Mouse (Mus musculus): Measurements from ENCODE around the gene Col1a1. TPM values are rescaled to one million over a fixed set of nuclear protein-coding genes. Genes with fewer than 3 reads are reported as not detected.
A peak's percentile ranks its signal among the peaks of the same experiment; 100 is the strongest.
"Not testable (repeated sequence)": the region's sequence is repeated elsewhere in the genome, so short reads cannot be mapped to it uniquely, and the experiment has no call there.

The Col1a1 gene
- polyA plus RNA-seq, 1 experiment from 2014 or later, result 111 TPM

GRCm38 (mm10) chr11:94958065-94958858 lies 22.2 kb downstream of the Col1a1 start:
- no peak overlapping the region for H3K9ac ChIP-seq (ENCODE audit: low read length)
- no peaks in the 10 kb centered on the region for H3K27me3 ChIP-seq (ENCODE audit: control insufficient read depth, insufficient read depth, low read length)
- ATAC-seq (ENCODE audit: insufficient read depth, low FRiP score, low TSS enrichment) (no peak), DNase-seq (ENCODE audit: low spot score) (peak; percentile 43)
- no peaks in the 10 kb centered on the region for H3K36me3 ChIP-seq (ENCODE audit: control insufficient read depth, insufficient read depth, low read length)
- H3K27ac ChIP-seq (ENCODE audit: low read depth, low read length), result no peak overlapping the region
- no peak overlapping the region for H3K4me2 ChIP-seq (ENCODE audit: low read depth)
- no peaks in the 10 kb centered on the region for H3K9me3 ChIP-seq (ENCODE audit: control insufficient read depth, low read length)
- 18% methylated on average over 8 of the region's 8 CpGs for WGBS
- H3K4me1 ChIP-seq (ENCODE audit: control insufficient read depth, insufficient read depth, low read length), result no peaks in the 10 kb centered on the region
- no peak overlapping the region for H3K4me3 ChIP-seq (ENCODE audit: low read depth, low read length)

GRCm38 (mm10) chr11:94962534-94963101 lies 26.6 kb downstream of the Col1a1 start:
- no peak overlapping the region for H3K4me3 ChIP-seq (ENCODE audit: low read depth, low read length)
- no peaks in the 10 kb centered on the region for H3K4me1 ChIP-seq (ENCODE audit: control insufficient read depth, insufficient read depth, low read length)
- no peak overlapping the region for H3K27ac ChIP-seq (ENCODE audit: low read depth, low read length)
- no peak overlapping the region for H3K9ac ChIP-seq (ENCODE audit: low read length)
- no peak for DNase-seq (ENCODE audit: low spot score)
- H3K36me3 ChIP-seq (ENCODE audit: control insufficient read depth, insufficient read depth, low read length), result no peaks in the 10 kb centered on the region
- WGBS, result 73% methylated on average over 5 of the region's 5 CpGs
- H3K4me2 ChIP-seq (ENCODE audit: low read depth), result no peak overlapping the region
- H3K9me3 ChIP-seq (ENCODE audit: control insufficient read depth, low read length), result no peaks in the 10 kb centered on the region
- no peaks in the 10 kb centered on the region for H3K27me3 ChIP-seq (ENCODE audit: control insufficient read depth, insufficient read depth, low read length)
- no peak for ATAC-seq (ENCODE audit: insufficient read depth, low FRiP score, low TSS enrichment)

GRCm38 (mm10) chr11:94967419-94967818 lies 31.4 kb downstream of the Col1a1 start, which contains the start of gene Hils1:
TSS of gene Hils1 (plus strand) at chr11:94967593.
- DNase-seq (ENCODE audit: low spot score), result no peak
- no peak for ATAC-seq (ENCODE audit: insufficient read depth, low FRiP score, low TSS enrichment)
- Histone ChIP-seq H3K4me2 (ENCODE audit: low read depth) (no peak within 1 kb of the TSS), H3K9ac (ENCODE audit: low read length) (no peak within 1 kb of the TSS), H3K4me3 (ENCODE audit: low read depth, low read length) (no peak within 1 kb of the TSS), H3K4me1 (ENCODE audit: control insufficient read depth, insufficient read depth, low read length) (no peaks in the 10 kb centered on the region), H3K36me3 (ENCODE audit: control insufficient read depth, insufficient read depth, low read length) (no peaks in the 10 kb centered on the region), H3K9me3 (ENCODE audit: control insufficient read depth, low read length) (no peaks in the 10 kb centered on the region), H3K27ac (ENCODE audit: low read depth, low read length) (no peak within 1 kb of the TSS), H3K27me3 (ENCODE audit: control insufficient read depth, insufficient read depth, low read length) (no peaks in the 10 kb centered on the region)
- WGBS, result 49% methylated on average over 4 of the region's 4 CpGs

GRCm38 (mm10) chr11:94968187-94968586 lies 32.2 kb downstream of the Col1a1 start:
- H3K4me2 ChIP-seq (ENCODE audit: low read depth), result no peak overlapping the region
- H3K4me1 ChIP-seq (ENCODE audit: control insufficient read depth, insufficient read depth, low read length), result no peaks in the 10 kb centered on the region
- no peak overlapping the region for H3K4me3 ChIP-seq (ENCODE audit: low read depth, low read length)
- H3K9ac ChIP-seq (ENCODE audit: low read length), result no peak overlapping the region
- H3K36me3 ChIP-seq (ENCODE audit: control insufficient read depth, insufficient read depth, low read length), result no peaks in the 10 kb centered on the region
- 85% methylated on average over 7 of the region's 7 CpGs for WGBS
- H3K27ac ChIP-seq (ENCODE audit: low read depth, low read length), result no peak overlapping the region
- no peak for ATAC-seq (ENCODE audit: insufficient read depth, low FRiP score, low TSS enrichment)
- H3K9me3 ChIP-seq (ENCODE audit: control insufficient read depth, low read length), result no peaks in the 10 kb centered on the region
- no peak for DNase-seq (ENCODE audit: low spot score)
- no peaks in the 10 kb centered on the region for H3K27me3 ChIP-seq (ENCODE audit: control insufficient read depth, insufficient read depth, low read length)

- 92% methylated on average over 4 of the region's 4 CpGs for WGBS
- H3K9me3 ChIP-seq (ENCODE audit: control insufficient read depth, low read length); DNase-seq (ENCODE audit: low spot score); H3K27ac ChIP-seq (ENCODE audit: low read depth, low read length); H3K36me3 ChIP-seq (ENCODE audit: control insufficient read depth, insufficient read depth, low read length); ATAC-seq (ENCODE audit: insufficient read depth, low FRiP score, low TSS enrichment); H3K4me2 ChIP-seq (ENCODE audit: low read depth); H3K4me1 ChIP-seq (ENCODE audit: control insufficient read depth, insufficient read depth, low read length); H3K27me3 ChIP-seq (ENCODE audit: control insufficient read depth, insufficient read depth, low read length); H3K4me3 ChIP-seq (ENCODE audit: low read depth, low read length); H3K9ac ChIP-seq (ENCODE audit: low read length): not testable (repeated sequence)
These were observed 33.7 kb downstream of the Col1a1 start for GRCm38 (mm10) chr11:94969709-94970108.

GRCm38 (mm10) chr11:94970210-94970943 lies 34.4 kb downstream of the Col1a1 start:
- DNase-seq (ENCODE audit: low spot score) (peak; percentile 65), ATAC-seq (ENCODE audit: insufficient read depth, low FRiP score, low TSS enrichment) (no peak)
- Histone ChIP-seq H3K27ac (ENCODE audit: low read depth, low read length) (no peak overlapping the region), H3K9ac (ENCODE audit: low read length) (no peak overlapping the region), H3K4me1 (ENCODE audit: control insufficient read depth, insufficient read depth, low read length) (no peaks in the 10 kb centered on the region), H3K9me3 (ENCODE audit: control insufficient read depth, low read length) (no peaks in the 10 kb centered on the region), H3K27me3 (ENCODE audit: control insufficient read depth, insufficient read depth, low read length) (no peaks in the 10 kb centered on the region), H3K4me2 (ENCODE audit: low read depth) (no peak overlapping the region), H3K4me3 (ENCODE audit: low read depth, low read length) (no peak overlapping the region), H3K36me3 (ENCODE audit: control insufficient read depth, insufficient read depth, low read length) (no peaks in the 10 kb centered on the region)
- WGBS, result 66% methylated on average over 15 of the region's 15 CpGs

GRCm38 (mm10) chr11:94971895-94972615 lies 36.0 kb downstream of the Col1a1 start:
- WGBS, result 65% methylated on average over 16 of the region's 16 CpGs

GRCm38 (mm10) chr11:94972887-94973286 lies 36.9 kb downstream of the Col1a1 start:
- ATAC-seq (ENCODE audit: insufficient read depth, low FRiP score, low TSS enrichment), result no peak
- DNase-seq (ENCODE audit: low spot score), result no peak
- no peaks in the 10 kb centered on the region for H3K36me3 ChIP-seq (ENCODE audit: control insufficient read depth, insufficient read depth, low read length)
- 64% methylated on average over 5 of the region's 5 CpGs for WGBS
- H3K9me3 ChIP-seq (ENCODE audit: control insufficient read depth, low read length), result no peaks in the 10 kb centered on the region
- H3K27me3 ChIP-seq (ENCODE audit: control insufficient read depth, insufficient read depth, low read length), result no peaks in the 10 kb centered on the region
- no peak overlapping the region for H3K4me2 ChIP-seq (ENCODE audit: low read depth)
- H3K4me3 ChIP-seq (ENCODE audit: low read depth, low read length), result no peak overlapping the region
- no peaks in the 10 kb centered on the region for H3K4me1 ChIP-seq (ENCODE audit: control insufficient read depth, insufficient read depth, low read length)
- no peak overlapping the region for H3K9ac ChIP-seq (ENCODE audit: low read length)
- no peak overlapping the region for H3K27ac ChIP-seq (ENCODE audit: low read depth, low read length)

More at GRCm38 (mm10) chr11:94971895-94972615, 36.0 kb downstream of the Col1a1 start:
- Histone ChIP-seq H3K27ac (ENCODE audit: low read depth, low read length) (no peak overlapping the region), H3K4me2 (ENCODE audit: low read depth) (no peak overlapping the region), H3K36me3 (ENCODE audit: control insufficient read depth, insufficient read depth, low read length) (no peaks in the 10 kb centered on the region), H3K4me3 (ENCODE audit: low read depth, low read length) (no peak overlapping the region), H3K9ac (ENCODE audit: low read length) (no peak overlapping the region), H3K9me3 (ENCODE audit: control insufficient read depth, low read length) (no peaks in the 10 kb centered on the region), H3K4me1 (ENCODE audit: control insufficient read depth, insufficient read depth, low read length) (no peaks in the 10 kb centered on the region), H3K27me3 (ENCODE audit: control insufficient read depth, insufficient read depth, low read length) (no peaks in the 10 kb centered on the region)
- DNase-seq (ENCODE audit: low spot score) (no peak), ATAC-seq (ENCODE audit: insufficient read depth, low FRiP score, low TSS enrichment) (no peak)

Data from neural tube, embryonic 11.5 days (tissue).